Mouse (Mus musculus) megakaryocyte, embryonic 14.5 days (primary cell): ENCODE results near the gene Bace1.

Experiments
- FLI1 ChIP-seq: IDR thresholded peaks from 2 replicates; pipeline ENCODE4 v1.6.1; 2012; ENCODE audit warnings: low read length, inconsistent platforms, mixed read lengths
- GATA1 ChIP-seq: IDR thresholded peaks from 3 replicates; pipeline ENCODE4 v1.6.1; 2012; ENCODE audit warnings: mixed read lengths, low read length, inconsistent platforms, borderline replicate concordance

DNA sequence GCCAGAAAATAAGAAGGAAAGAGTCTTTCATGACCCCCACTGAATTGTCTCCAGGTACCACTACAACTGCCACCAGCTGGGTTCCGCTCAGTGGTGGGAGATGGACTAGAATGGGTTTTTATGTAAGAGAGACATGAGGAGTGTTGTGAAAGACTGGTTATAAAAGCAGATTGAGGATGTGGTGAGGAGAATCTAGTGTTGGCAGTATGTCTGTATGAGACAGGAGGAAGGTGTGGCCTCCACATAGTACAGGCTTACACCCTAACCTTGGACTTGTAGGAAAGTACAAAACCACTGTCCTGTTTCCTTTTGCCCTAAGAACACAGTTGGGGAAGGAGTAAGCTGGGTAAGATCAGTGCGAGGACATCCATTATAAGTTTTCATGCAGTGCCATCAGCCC lies 15.3 kb downstream of the Bace1 start:
- no peak for TF ChIP-seq GATA1
- TF ChIP-seq FLI1, result no peak
